Mouse (Mus musculus): Measurements from ENCODE around the gene Dgkg.

- TF ChIP-seq GATA2 (IDR thresholded peaks at IDR 0.05; ENCODE audit: borderline replicate concordance, low read depth, low read length) = no peak
- TF ChIP-seq CTCF (IDR thresholded peaks at IDR 0.05; ENCODE audit: low read depth, low read length) = no peak
- no peak for TF ChIP-seq GATA1 (IDR thresholded peaks at IDR 0.05; ENCODE audit: borderline replicate concordance, low read length)
- TF ChIP-seq POLR2AphosphoS5 (IDR thresholded peaks at IDR 0.05; ENCODE audit: insufficient replicate concordance, low read depth, low read length) = no peak
Observed at GRCm38 (mm10) chr16:22585523-22585922, 71.5 kb downstream of the Dgkg start.

Measured in G1E (cell line).